27 mouse cellular contexts compared by ENCODE assay signal in the genomic region with DNA sequence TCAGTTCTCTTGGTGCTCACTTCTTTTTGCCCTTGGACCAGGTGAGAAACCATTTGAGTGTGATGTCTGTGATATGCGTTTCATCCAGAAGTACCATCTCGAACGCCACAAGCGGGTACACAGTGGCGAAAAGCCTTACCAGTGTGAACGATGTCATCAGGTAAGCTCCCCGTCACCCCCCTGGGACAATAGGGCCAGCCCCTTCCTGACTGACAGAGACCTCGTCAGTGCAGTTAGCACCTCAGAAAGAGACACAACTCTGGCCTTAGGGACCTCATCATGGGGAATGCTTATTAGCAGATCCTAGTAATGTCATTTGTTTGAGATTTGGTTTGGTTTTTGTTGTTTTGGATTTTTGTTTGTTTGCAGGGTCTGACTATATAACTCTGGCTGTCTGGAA. TPM values are rescaled to one million over a fixed set of nuclear protein-coding genes. Genes with fewer than 3 reads are reported as not detected.
DNase-seq lines count a peak whose midpoint lies in the region; ATAC-seq and TF ChIP-seq lines count a peak whose summit lies in the region.
"Had no signal": no experiment of that assay in that cellular context is flagged by ENCODE, and none has a peak within 500 bp of the region (broad histone marks: within the 10 kb centered on the region; RNA-seq: fewer than 3 reads in every experiment).

No protein-coding gene starts in this region.

- TF ChIP-seq RAD21 in CH12.LX (IDR thresholded peaks at IDR 0.05; ENCODE audit: low read depth, low read length): no peak

- dilution Hi-C loops in CH12.LX (cut with MboI; ENCODE audit: extremely low pct_ligation_motif_present, extremely low pct_unique_long_range_greater_than_20kb, low sequenced_read_pairs): no loop called here

- peak; percentile 53 for DNase-seq in midbrain, embryonic 11.5 days (ENCODE audit: low spot score, missing footprints)
- DNase-seq in CH12.LX (ENCODE audit: extremely low read depth): peak; percentile 55
- no peak for DNase-seq in adrenal gland, adult 18-20 months (ENCODE audit: low spot score in 2 of 2)
- no peak for DNase-seq in retina, postnatal 1 day
- DNase-seq: adrenal gland, adult 8-10 months; adrenal gland, postnatal 25 days; cerebellum, adult 11-12 months; cerebellum, adult 8-10 months; cerebellum, postnatal 10 days; cerebellum, postnatal 36 days; embryo, embryonic 11 days; forebrain, postnatal 0 days; gastrocnemius, adult 2 months; gastrocnemius, postnatal 14 days; heart, adult 11 months; heart, postnatal 36 days had no signal

- TF ChIP-seq POLR2A in CH12.LX (IDR thresholded peaks at IDR 0.05; ENCODE audit: low read depth, low read length) (no peak), ES-Bruce4 (IDR thresholded peaks at IDR 0.05; ENCODE audit: insufficient read depth, low read length) (no peak)

- in situ Hi-C loops in CH12.LX (cut with MboI; ENCODE audit: low pct_ligation_motif_present, low pct_unique_long_range_greater_than_20kb, low sequenced_read_pairs): no loop called here

- 93% methylated on average over 8 of the region's 8 CpGs for WGBS in midbrain, embryonic 11.5 days
- 95% methylated on average over 8 of the region's 8 CpGs for WGBS in midbrain, embryonic 13.5 days

- TF ChIP-seq EP300 in CH12.LX (IDR thresholded peaks at IDR 0.05; ENCODE audit: low read length): no peak
- no peak for TF ChIP-seq EP300 in ES-Bruce4 (IDR thresholded peaks at IDR 0.05; ENCODE audit: insufficient read depth, low read depth, low read length)

- no peak overlapping the region for H3K9ac ChIP-seq in midbrain, embryonic 11.5 days (ENCODE audit: low read length)
- no peak overlapping the region for H3K9ac ChIP-seq in midbrain, embryonic 13.5 days (replicated peaks)
- H3K9ac ChIP-seq in CH12.LX (ENCODE audit: insufficient read depth, low read depth) (no peak overlapping the region), ES-Bruce4 (ENCODE audit: low read depth, poor library complexity, severe bottlenecking) (no peak overlapping the region)
- H3K9ac ChIP-seq: embryonic facial prominence, embryonic 13.5 days; forebrain, embryonic 13.5 days; forebrain, postnatal 0 days; hindbrain, embryonic 13.5 days; intestine, embryonic 15.5 days had no signal

- H3K4me3 ChIP-seq in midbrain, embryonic 11.5 days (ENCODE audit: low read depth, low read length): no peak overlapping the region
- no peak overlapping the region for H3K4me3 ChIP-seq in midbrain, embryonic 13.5 days (replicated peaks)
- H3K4me3 ChIP-seq in CH12.LX (replicated peaks in 1 of 3; ENCODE audit: low read depth in 2 of 3, low read length in 2 of 3, poor library complexity in 1 of 3) (no peak overlapping the region), ES-Bruce4 (ENCODE audit: low read depth, low read length) (no peak overlapping the region)
- H3K4me3 ChIP-seq: embryonic facial prominence, embryonic 10.5 days; embryonic facial prominence, embryonic 13.5 days; erythroblast, embryonic 14.5 days; forebrain, embryonic 13.5 days; gastrocnemius, adult 2 months; hindbrain, embryonic 10.5 days; hindbrain, embryonic 13.5 days; intestine, embryonic 15.5 days had no signal

- H3K9me3 ChIP-seq in midbrain, embryonic 11.5 days (ENCODE audit: control insufficient read depth, low read length): no peaks in the 10 kb centered on the region
- H3K9me3 ChIP-seq in midbrain, embryonic 13.5 days: no peaks in the 10 kb centered on the region
- H3K9me3 ChIP-seq in CH12.LX (replicated peaks; ENCODE audit: low read length): no peaks in the 10 kb centered on the region
- no peaks in the 10 kb centered on the region for H3K9me3 ChIP-seq in ES-Bruce4 (replicated peaks; ENCODE audit: control insufficient read depth, insufficient read depth, low read length, poor library complexity, severe bottlenecking)
- H3K9me3 ChIP-seq: embryonic facial prominence, embryonic 10.5 days; embryonic facial prominence, embryonic 13.5 days; forebrain, embryonic 13.5 days; hindbrain, embryonic 10.5 days; hindbrain, embryonic 13.5 days; intestine, embryonic 15.5 days had no signal

- peaks cover 38% of the 10 kb centered on the region for H3K36me3 ChIP-seq in midbrain, embryonic 11.5 days (ENCODE audit: control insufficient read depth, insufficient read depth, low read length)
- peaks cover 77% of the 10 kb centered on the region for H3K36me3 ChIP-seq in midbrain, embryonic 13.5 days
- peaks cover 58 to 81% of the 10 kb centered on the region in 2 experiments for H3K36me3 ChIP-seq in CH12.LX (replicated peaks in 1 of 2; ENCODE audit: control insufficient read depth in 1 of 2, insufficient read depth in 1 of 2, low read length in 1 of 2)
- peaks cover 37% of the 10 kb centered on the region for H3K36me3 ChIP-seq in ES-Bruce4 (ENCODE audit: control insufficient read depth, insufficient read depth, low read length, poor library complexity, severe bottlenecking)

- TF ChIP-seq CTCF in CH12.LX (conservative IDR thresholded peaks at IDR 0.05 in 1 of 2, IDR thresholded peaks at IDR 0.05 in 1 of 2; ENCODE audit: low read depth in 2 of 2, low read length in 2 of 2): no peak
- TF ChIP-seq CTCF in ES-Bruce4 (IDR thresholded peaks at IDR 0.05; ENCODE audit: low read depth, low read length): no peak

- no peak overlapping the region for H3K27ac ChIP-seq in midbrain, embryonic 11.5 days (ENCODE audit: low read depth, low read length)
- no peak overlapping the region for H3K27ac ChIP-seq in midbrain, embryonic 13.5 days
- H3K27ac ChIP-seq in CH12.LX (ENCODE audit: insufficient read depth, low read depth) (no peak overlapping the region), ES-Bruce4 (ENCODE audit: insufficient read depth, low read length) (0 out of 2 replicates have a peak overlapping the region, but pooled peaks have one; percentile 7)
- H3K27ac ChIP-seq: embryonic facial prominence, embryonic 10.5 days; embryonic facial prominence, embryonic 13.5 days; forebrain, embryonic 13.5 days; gastrocnemius, adult 2 months; hindbrain, embryonic 10.5 days; hindbrain, embryonic 13.5 days; intestine, embryonic 15.5 days had no signal

- peaks cover 13% of the 10 kb centered on the region for H3K4me1 ChIP-seq in midbrain, embryonic 11.5 days (ENCODE audit: control insufficient read depth, insufficient read depth, low read length)
- peaks cover 37% of the 10 kb centered on the region for H3K4me1 ChIP-seq in midbrain, embryonic 13.5 days (replicated peaks)
- H3K4me1 ChIP-seq in CH12.LX (ENCODE audit: control insufficient read depth in 1 of 2, insufficient read depth in 2 of 2): peaks cover 23 to 71% of the 10 kb centered on the region in 2 experiments
- peaks cover 25% of the 10 kb centered on the region for H3K4me1 ChIP-seq in ES-Bruce4 (ENCODE audit: control insufficient read depth, insufficient read depth, low read length)

- ATAC-seq in midbrain, embryonic 11.5 days (ENCODE audit: low FRiP score): no peak
- no peak for ATAC-seq in midbrain, embryonic 13.5 days
- ATAC-seq: forebrain, embryonic 13.5 days; forebrain, postnatal 0 days; hindbrain, embryonic 16.5 days; intestine, embryonic 15.5 days had no signal

- 0 out of 2 replicates have a peak, but pooled peaks cover 4% of the 10 kb centered on the region for H3K79me2 ChIP-seq in CH12.LX (replicated peaks; ENCODE audit: control insufficient read depth, extremely low read depth, insufficient read depth, poor library complexity, severe bottlenecking)

- no peaks in the 10 kb centered on the region for H3K27me3 ChIP-seq in midbrain, embryonic 11.5 days (ENCODE audit: control insufficient read depth, insufficient read depth, low read length)
- H3K27me3 ChIP-seq in midbrain, embryonic 13.5 days: no peaks in the 10 kb centered on the region
- no peaks in the 10 kb centered on the region for H3K27me3 ChIP-seq in CH12.LX (replicated peaks)
- no peaks in the 10 kb centered on the region for H3K27me3 ChIP-seq in ES-Bruce4 (ENCODE audit: control insufficient read depth, insufficient read depth, low read length, poor library complexity, severe bottlenecking)
- H3K27me3 ChIP-seq: embryonic facial prominence, embryonic 13.5 days; forebrain, embryonic 13.5 days; hindbrain, embryonic 13.5 days; intestine, embryonic 15.5 days had no signal

- no peak overlapping the region for H3K4me2 ChIP-seq in midbrain, embryonic 11.5 days
- no peak overlapping the region for H3K4me2 ChIP-seq in midbrain, embryonic 13.5 days (replicated peaks)
- H3K4me2 ChIP-seq in CH12.LX (ENCODE audit: insufficient read depth, low read depth, poor library complexity, severe bottlenecking): no peak overlapping the region
- H3K4me2 ChIP-seq: embryonic facial prominence, embryonic 13.5 days; forebrain, embryonic 13.5 days; heart, embryonic 11.5 days; hindbrain, embryonic 13.5 days; intestine, embryonic 15.5 days had no signal

RNA-seq across cellular contexts. Expression of a gene that starts 4.6 kb away (rescaled TPM):
- 21.9 and 25.9 TPM in 2 replicates for polyA plus RNA-seq in midbrain, embryonic 11.5 days (2014; fragmentation: Nextera tagmentation; extraction: Ambion mirVana)
- 37.9 and 40.2 TPM in 2 replicates for polyA plus RNA-seq in midbrain, embryonic 13.5 days (2015; fragmentation: Nextera tagmentation; extraction: Ambion mirVana)
- 2.8 and 4.7 TPM in 2 replicates for total RNA-seq in CH12.LX (2012; rRNA removed)
- total RNA-seq in CH12.LX (2014; rRNA removed): 3.6 and 3.7 TPM in 2 replicates
- polyA plus RNA-seq in CH12.LX (2012; ENCODE audit: insufficient read length, low read depth): 3.8 and 4.2 TPM in 2 replicates
- polyA plus RNA-seq in ES-Bruce4 (2011; ENCODE audit: insufficient read depth, insufficient read length, low read depth, missing spikeins): 17.8 and 19.3 TPM in 2 replicates
- total RNA-seq in adrenal gland, adult 18-20 months (2021): 100 to 1,000 TPM in 1 of 2 experiments, 10 to 100 TPM in 1; 81.7 to 106 TPM

RNA-seq across cellular contexts. Expression of a gene that starts 6.1 kb away (rescaled TPM):
- 58.9 and 61.1 TPM in 2 replicates for polyA plus RNA-seq in midbrain, embryonic 11.5 days (2014; fragmentation: Nextera tagmentation; extraction: Ambion mirVana)
- polyA plus RNA-seq in midbrain, embryonic 13.5 days (2015; fragmentation: Nextera tagmentation; extraction: Ambion mirVana): 81.1 and 83.0 TPM in 2 replicates
- 30.5 and 32.1 TPM in 2 replicates for total RNA-seq in CH12.LX (2012; rRNA removed)
- 46.1 and 51.9 TPM in 2 replicates for total RNA-seq in CH12.LX (2014; rRNA removed)
- polyA plus RNA-seq in CH12.LX (2012; ENCODE audit: insufficient read length, low read depth): 37.4 and 38.7 TPM in 2 replicates
- polyA plus RNA-seq in ES-Bruce4 (2011; ENCODE audit: insufficient read depth, insufficient read length, low read depth, missing spikeins): 53.7 and 54.3 TPM in 2 replicates
- 10 to 100 TPM; 49.8 to 65.0 TPM for total RNA-seq in adrenal gland, adult 18-20 months (2021)

RNA-seq across cellular contexts. Expression of a gene that starts 22.6 kb away (rescaled TPM):
- polyA plus RNA-seq in midbrain, embryonic 11.5 days (2014; fragmentation: Nextera tagmentation; extraction: Ambion mirVana): 0.15 and 0.55 TPM in 2 replicates
- polyA plus RNA-seq in midbrain, embryonic 13.5 days (2015; fragmentation: Nextera tagmentation; extraction: Ambion mirVana): 0.71 and 0.82 TPM in 2 replicates
- total RNA-seq in CH12.LX (2012; rRNA removed) (10.1 and 17.7 TPM in 2 replicates), CH12.LX (2014; rRNA removed) (1.8 and 3.7 TPM in 2 replicates)
- polyA plus RNA-seq in CH12.LX (2012; ENCODE audit: insufficient read length, low read depth) (2.8 and 4.2 TPM in 2 replicates), ES-Bruce4 (2011; ENCODE audit: insufficient read depth, insufficient read length, low read depth, missing spikeins) (3.1 and 9.7 TPM in 2 replicates)
- total RNA-seq in adrenal gland, adult 18-20 months (2021): 1 to 10 TPM; 4.1 to 7.4 TPM

RNA-seq across cellular contexts. Expression of a gene that starts 48.2 kb away (rescaled TPM):
- polyA plus RNA-seq in midbrain, embryonic 11.5 days (2014; fragmentation: Nextera tagmentation; extraction: Ambion mirVana): 10.1 and 10.5 TPM in 2 replicates
- polyA plus RNA-seq in midbrain, embryonic 13.5 days (2015; fragmentation: Nextera tagmentation; extraction: Ambion mirVana): 2.7 and 3.4 TPM in 2 replicates
- total RNA-seq in CH12.LX (2012; rRNA removed) (0.64 and 0.76 TPM in 2 replicates), CH12.LX (2014; rRNA removed) (0.17 and 0.32 TPM in 2 replicates)
- polyA plus RNA-seq in CH12.LX (2012; ENCODE audit: insufficient read length, low read depth) (0.63 and 0.76 TPM in 2 replicates), ES-Bruce4 (2011; ENCODE audit: insufficient read depth, insufficient read length, low read depth, missing spikeins) (38.6 and 42.7 TPM in 2 replicates)
- total RNA-seq in adrenal gland, adult 18-20 months (2021): 10 to 100 TPM; 21.7 to 27.2 TPM

RNA-seq across cellular contexts. Expression of a gene that starts 58.8 kb away (rescaled TPM):
- polyA plus RNA-seq in midbrain, embryonic 11.5 days (2014; fragmentation: Nextera tagmentation; extraction: Ambion mirVana): not detected in 2 replicates
- not detected in 2 replicates for polyA plus RNA-seq in midbrain, embryonic 13.5 days (2015; fragmentation: Nextera tagmentation; extraction: Ambion mirVana)
- total RNA-seq in CH12.LX (2012; rRNA removed) (3.7 and 10.4 TPM in 2 replicates), CH12.LX (2014; rRNA removed) (0.09 and 0.28 TPM in 2 replicates)
- polyA plus RNA-seq in CH12.LX (2012; ENCODE audit: insufficient read length, low read depth) (0.56 and 0.65 TPM in 2 replicates), ES-Bruce4 (2011; ENCODE audit: insufficient read depth, insufficient read length, low read depth, missing spikeins) (0.45 TPM in 1 of 2 replicates, not detected in the other)
- total RNA-seq in adrenal gland, adult 18-20 months (2021): under 1 TPM; 0.26 to 0.56 TPM
- total RNA-seq: heart, postnatal 36 days had no signal
- polyA plus RNA-seq: embryonic facial prominence, embryonic 13.5 days; hindbrain, embryonic 13.5 days; hindbrain, embryonic 16.5 days had no signal

Comparison
In these comparisons a context has a peak if more than half of its experiments do, and no peak if none do; other contexts are left out.
1. DNase-seq: peak in midbrain, embryonic 11.5 days (single experiment) and CH12.LX (single experiment); none in adrenal gland, adult 18-20 months (0 of 2) and retina, postnatal 1 day (single experiment).